Mouse (Mus musculus): ENCODE measurements at regions not wholly inside any gene's neighbourhood (a gene's known extent, or its start where the extent isn't known, plus 50 kb on each side); places are given as distances from the start of the nearest gene placed in this dataset.
A peak's percentile ranks its signal among the peaks of the same experiment; 100 is the strongest.

- DNase-seq (ENCODE audit: low spot score in 2 of 2) = no peak
These were observed 212.9 kb upstream of the Akirin2 start for GRCm38 (mm10) chr4:34337852-34338251.

GRCm38 (mm10) chr4:34340057-34340456 is 210.7 kb upstream of the Akirin2 start:
- no peak for DNase-seq (ENCODE audit: low spot score in 2 of 2)

- no peak for DNase-seq (ENCODE audit: low spot score in 2 of 2)
These were observed 179.3 kb upstream of the Akirin2 start for GRCm38 (mm10) chr4:34371281-34372032.

GRCm38 (mm10) chr4:34386338-34386967 is 164.3 kb upstream of the Akirin2 start:
- no peak for DNase-seq (ENCODE audit: low spot score in 2 of 2)

- DNase-seq (ENCODE audit: low spot score in 2 of 2) = no peak
These were observed 159.2 kb upstream of the Akirin2 start for GRCm38 (mm10) chr4:34391499-34391898.

GRCm38 (mm10) chr4:34403061-34403460 is 147.7 kb upstream of the Akirin2 start:
- DNase-seq (ENCODE audit: low spot score in 2 of 2) = no peak

- no peak for DNase-seq (ENCODE audit: low spot score in 2 of 2)
These were observed 143.6 kb upstream of the Akirin2 start for GRCm38 (mm10) chr4:34407181-34407580.

- DNase-seq (ENCODE audit: low spot score in 2 of 2) = no peak
These were observed 129.8 kb upstream of the Akirin2 start for GRCm38 (mm10) chr4:34420970-34421369.

GRCm38 (mm10) chr4:34424131-34424646 is 126.5 kb upstream of the Akirin2 start:
- DNase-seq (ENCODE audit: low spot score in 2 of 2) = no peak

GRCm38 (mm10) chr4:34429003-34429402 is 121.7 kb upstream of the Akirin2 start:
- no peak for DNase-seq (ENCODE audit: low spot score in 2 of 2)

GRCm38 (mm10) chr4:34429456-34430235 is 121.1 kb upstream of the Akirin2 start:
- peak in 1 of 2 experiments; percentile 14 for DNase-seq (ENCODE audit: low spot score in 2 of 2)

- no peak for DNase-seq (ENCODE audit: low spot score in 2 of 2)
These were observed 113.4 kb upstream of the Akirin2 start for GRCm38 (mm10) chr4:34437316-34437715.

GRCm38 (mm10) chr4:34449582-34449981 is 101.2 kb upstream of the Akirin2 start:
- DNase-seq (ENCODE audit: low spot score in 2 of 2) = no peak

GRCm38 (mm10) chr4:34462591-34462990 is 88.1 kb upstream of the Akirin2 start:
- no peak for DNase-seq (ENCODE audit: low spot score in 2 of 2)

- no peak for DNase-seq (ENCODE audit: low spot score in 2 of 2)
These were observed 84.9 kb upstream of the Akirin2 start for GRCm38 (mm10) chr4:34465845-34466244.

GRCm38 (mm10) chr4:34466309-34466708 is 84.4 kb upstream of the Akirin2 start:
- DNase-seq (ENCODE audit: low spot score in 2 of 2) = no peak

GRCm38 (mm10) chr4:34468096-34468495 is 82.6 kb upstream of the Akirin2 start:
- DNase-seq (ENCODE audit: low spot score in 2 of 2) = no peak

- no peak for DNase-seq (ENCODE audit: low spot score in 2 of 2)
These were observed 74.8 kb upstream of the Akirin2 start for GRCm38 (mm10) chr4:34475792-34476448.

GRCm38 (mm10) chr4:34484273-34484672 is 66.5 kb upstream of the Akirin2 start:
- DNase-seq (ENCODE audit: low spot score in 2 of 2) = no peak

GRCm38 (mm10) chr4:34485574-34485973 is 65.2 kb upstream of the Akirin2 start:
- DNase-seq (ENCODE audit: low spot score in 2 of 2) = no peak

- no peak for DNase-seq (ENCODE audit: low spot score in 2 of 2)
These were observed 55.6 kb upstream of the Akirin2 start for GRCm38 (mm10) chr4:34494961-34495723.
